Mouse (Mus musculus): Measurements from ENCODE around the gene Msh3. TPM values are rescaled to one million over a fixed set of nuclear protein-coding genes. Genes with fewer than 3 reads are reported as not detected.

The Msh3 gene
- polyA plus RNA-seq, 1 experiment = 14.0 TPM

DNA sequence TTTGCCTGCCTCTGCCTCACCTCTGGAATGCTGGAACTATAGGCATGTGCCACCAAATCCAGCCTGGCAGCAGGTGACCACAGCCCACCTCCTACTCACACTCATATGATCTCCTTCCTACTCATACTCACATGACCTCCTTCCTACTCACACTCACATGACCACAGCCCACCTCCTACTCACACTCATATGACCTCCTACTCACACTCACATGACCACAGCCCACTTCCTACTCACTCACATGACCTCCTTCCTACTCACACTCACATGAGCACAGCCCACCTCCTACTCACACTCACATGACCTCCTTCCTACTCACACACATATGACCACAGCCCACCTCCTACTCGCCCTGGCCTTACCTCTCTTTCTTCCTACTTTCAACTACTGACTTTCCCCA lies 17.9 kb downstream of the Msh3 start:
- no peaks in the 10 kb centered on the region for H3K4me1 ChIP-seq (ENCODE audit: control insufficient read depth, insufficient read depth, low read length)
- TF ChIP-seq CTCF (IDR thresholded peaks at IDR 0.05; ENCODE audit: borderline replicate concordance, insufficient read depth, low read length) = no peak
- no peak for TF ChIP-seq POLR2A (IDR thresholded peaks at IDR 0.05; ENCODE audit: low read depth, low read length)

GRCm38 (mm10) chr13:92332103-92332879 lies 22.5 kb downstream of the Msh3 start:
- H3K4me3 ChIP-seq (ENCODE audit: insufficient read depth, low read length) = no peak overlapping the region
- no peak for TF ChIP-seq CTCF (IDR thresholded peaks at IDR 0.05; ENCODE audit: borderline replicate concordance, insufficient read depth, low read length)
- TF ChIP-seq POLR2A (IDR thresholded peaks at IDR 0.05; ENCODE audit: low read depth, low read length) = no peak

More for the DNA sequence above, 17.9 kb downstream of the Msh3 start:
- Histone ChIP-seq H3K27ac (ENCODE audit: insufficient read depth, low read length) (no peak overlapping the region), H3K4me3 (ENCODE audit: insufficient read depth, low read length) (no peak overlapping the region)

GRCm38 (mm10) chr13:92330621-92331020 lies 24.2 kb downstream of the Msh3 start:
- no peaks in the 10 kb centered on the region for H3K4me1 ChIP-seq (ENCODE audit: control insufficient read depth, insufficient read depth, low read length)
- H3K27ac ChIP-seq (ENCODE audit: insufficient read depth, low read length) = no peak overlapping the region
- no peak overlapping the region for H3K4me3 ChIP-seq (ENCODE audit: insufficient read depth, low read length)
- TF ChIP-seq CTCF (IDR thresholded peaks at IDR 0.05; ENCODE audit: borderline replicate concordance, insufficient read depth, low read length) (no peak), POLR2A (IDR thresholded peaks at IDR 0.05; ENCODE audit: low read depth, low read length) (no peak)

More at GRCm38 (mm10) chr13:92332103-92332879, 22.5 kb downstream of the Msh3 start:
- Histone ChIP-seq H3K4me1 (ENCODE audit: control insufficient read depth, insufficient read depth, low read length) (no peaks in the 10 kb centered on the region), H3K27ac (ENCODE audit: insufficient read depth, low read length) (no peak overlapping the region)

- no peak overlapping the region for H3K4me3 ChIP-seq (ENCODE audit: insufficient read depth, low read length)
- no peaks in the 10 kb centered on the region for H3K4me1 ChIP-seq (ENCODE audit: control insufficient read depth, insufficient read depth, low read length)
- TF ChIP-seq CTCF (IDR thresholded peaks at IDR 0.05; ENCODE audit: borderline replicate concordance, insufficient read depth, low read length) (no peak), POLR2A (IDR thresholded peaks at IDR 0.05; ENCODE audit: low read depth, low read length) (no peak)
- H3K27ac ChIP-seq (ENCODE audit: insufficient read depth, low read length) = no peak overlapping the region
Observed at GRCm38 (mm10) chr13:92328000-92328399, 26.8 kb downstream of the Msh3 start.

GRCm38 (mm10) chr13:92326030-92326429 lies 28.8 kb downstream of the Msh3 start:
- Histone ChIP-seq H3K27ac (ENCODE audit: insufficient read depth, low read length) (no peak overlapping the region), H3K4me1 (ENCODE audit: control insufficient read depth, insufficient read depth, low read length) (no peaks in the 10 kb centered on the region), H3K4me3 (ENCODE audit: insufficient read depth, low read length) (no peak overlapping the region)
- TF ChIP-seq CTCF (IDR thresholded peaks at IDR 0.05; ENCODE audit: borderline replicate concordance, insufficient read depth, low read length) = no peak
- TF ChIP-seq POLR2A (IDR thresholded peaks at IDR 0.05; ENCODE audit: low read depth, low read length) = no peak

- Histone ChIP-seq H3K4me3 (ENCODE audit: insufficient read depth, low read length) (no peak overlapping the region), H3K27ac (ENCODE audit: insufficient read depth, low read length) (no peak overlapping the region), H3K4me1 (ENCODE audit: control insufficient read depth, insufficient read depth, low read length) (no peaks in the 10 kb centered on the region)
- TF ChIP-seq POLR2A (IDR thresholded peaks at IDR 0.05; ENCODE audit: low read depth, low read length) = no peak
Observed at GRCm38 (mm10) chr13:92320770-92321169, 34.0 kb downstream of the Msh3 start.

DNA sequence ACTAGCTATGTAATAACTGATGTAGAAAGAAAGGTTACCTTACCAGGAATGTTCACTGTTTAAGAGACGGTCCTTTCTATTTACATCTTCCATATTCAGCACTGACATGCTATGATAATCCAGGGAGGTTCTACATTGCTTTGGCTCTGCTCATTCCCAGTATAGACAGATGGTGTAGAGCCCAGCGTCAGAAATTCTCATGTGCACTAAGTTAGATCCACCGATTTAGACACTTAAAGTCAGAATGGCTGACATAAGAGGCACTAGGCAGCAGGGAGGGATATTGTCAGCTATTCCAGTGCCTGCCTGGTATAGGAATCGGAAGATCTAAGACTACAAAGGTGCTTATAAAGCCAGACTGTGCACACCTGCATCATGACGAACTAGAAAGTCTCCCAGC lies 40.2 kb downstream of the Msh3 start:
- H3K27ac ChIP-seq (ENCODE audit: insufficient read depth, low read length) = no peak overlapping the region
- no peaks in the 10 kb centered on the region for H3K4me1 ChIP-seq (ENCODE audit: control insufficient read depth, insufficient read depth, low read length)
- H3K4me3 ChIP-seq (ENCODE audit: insufficient read depth, low read length) = no peak overlapping the region
- TF ChIP-seq POLR2A (IDR thresholded peaks at IDR 0.05; ENCODE audit: low read depth, low read length) (no peak), CTCF (IDR thresholded peaks at IDR 0.05; ENCODE audit: borderline replicate concordance, insufficient read depth, low read length) (no peak)

GRCm38 (mm10) chr13:92305680-92306079 lies 49.1 kb downstream of the Msh3 start, which contains the start of gene Gm20379:
Gene Gm20379, plus strand, starts transcription at chr13:92305980.
- no peak within 1 kb of the TSS for H3K27ac ChIP-seq (ENCODE audit: insufficient read depth, low read length)
- H3K4me1 ChIP-seq (ENCODE audit: control insufficient read depth, insufficient read depth, low read length) = no peaks in the 10 kb centered on the region
- TF ChIP-seq CTCF (IDR thresholded peaks at IDR 0.05; ENCODE audit: borderline replicate concordance, insufficient read depth, low read length) (no peak), POLR2A (IDR thresholded peaks at IDR 0.05; ENCODE audit: low read depth, low read length) (no peak)
- no peak within 1 kb of the TSS for H3K4me3 ChIP-seq (ENCODE audit: insufficient read depth, low read length)

- H3K4me1 ChIP-seq (ENCODE audit: control insufficient read depth, insufficient read depth, low read length) = no peaks in the 10 kb centered on the region
- TF ChIP-seq CTCF (IDR thresholded peaks at IDR 0.05; ENCODE audit: borderline replicate concordance, insufficient read depth, low read length) (no peak), POLR2A (IDR thresholded peaks at IDR 0.05; ENCODE audit: low read depth, low read length) (no peak)
- H3K27ac ChIP-seq (ENCODE audit: insufficient read depth, low read length) = no peak overlapping the region
- H3K4me3 ChIP-seq (ENCODE audit: insufficient read depth, low read length) = no peak overlapping the region
Observed at GRCm38 (mm10) chr13:92304291-92304690, 50.5 kb downstream of the Msh3 start.

DNA sequence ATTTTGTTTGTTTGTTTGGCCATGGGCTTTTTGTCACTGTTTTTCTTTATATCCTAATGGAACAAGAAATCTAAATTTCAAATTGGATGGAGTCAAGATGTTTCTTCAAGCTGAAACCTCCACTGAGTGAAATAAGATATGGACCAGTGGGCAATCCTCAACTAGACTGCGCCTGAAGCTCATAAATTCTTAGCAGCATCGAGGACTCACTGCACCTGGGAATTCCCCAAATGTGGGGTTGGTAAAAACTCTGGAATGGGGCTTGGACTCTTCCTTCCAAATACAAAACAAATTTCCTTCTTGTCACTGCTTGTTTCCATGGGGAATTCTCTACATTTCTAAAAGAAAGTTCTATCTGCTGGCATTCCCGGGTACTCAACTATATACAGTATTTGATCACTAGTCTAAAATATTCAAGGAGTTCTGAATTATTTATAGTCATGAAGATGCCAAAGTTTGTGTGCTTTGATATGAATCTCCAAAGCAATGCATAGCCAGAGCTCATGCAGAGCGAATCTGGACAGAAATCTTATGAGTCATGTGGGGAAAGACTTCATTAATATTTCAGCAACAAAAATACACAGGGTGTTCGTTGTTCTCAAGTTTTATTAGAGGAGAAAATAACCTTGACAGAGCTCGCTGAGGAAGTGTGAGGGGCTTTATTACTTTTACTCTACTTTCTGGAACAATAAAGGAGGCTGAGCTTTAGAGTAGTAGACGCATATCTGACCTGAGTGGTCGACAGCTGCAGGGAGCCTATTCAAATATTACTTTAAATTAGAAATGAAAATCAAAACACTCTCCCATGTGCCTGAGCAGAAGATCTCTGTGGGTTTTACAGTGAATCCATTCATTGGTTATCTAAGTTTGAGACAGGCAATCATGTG lies 51.5 kb downstream of the Msh3 start:
- Histone ChIP-seq H3K4me1 (ENCODE audit: control insufficient read depth, insufficient read depth, low read length) (no peaks in the 10 kb centered on the region), H3K4me3 (ENCODE audit: insufficient read depth, low read length) (no peak overlapping the region), H3K27ac (ENCODE audit: insufficient read depth, low read length) (no peak overlapping the region)
- TF ChIP-seq CTCF (IDR thresholded peaks at IDR 0.05; ENCODE audit: borderline replicate concordance, insufficient read depth, low read length) = no peak
- TF ChIP-seq POLR2A (IDR thresholded peaks at IDR 0.05; ENCODE audit: low read depth, low read length) = no peak
